Mouse (Mus musculus): ENCODE measurements at regions not wholly inside any gene's neighbourhood (a gene's known extent, or its start where the extent isn't known, plus 50 kb on each side); places are given as distances from the start of the nearest gene placed in this dataset.

DNA sequence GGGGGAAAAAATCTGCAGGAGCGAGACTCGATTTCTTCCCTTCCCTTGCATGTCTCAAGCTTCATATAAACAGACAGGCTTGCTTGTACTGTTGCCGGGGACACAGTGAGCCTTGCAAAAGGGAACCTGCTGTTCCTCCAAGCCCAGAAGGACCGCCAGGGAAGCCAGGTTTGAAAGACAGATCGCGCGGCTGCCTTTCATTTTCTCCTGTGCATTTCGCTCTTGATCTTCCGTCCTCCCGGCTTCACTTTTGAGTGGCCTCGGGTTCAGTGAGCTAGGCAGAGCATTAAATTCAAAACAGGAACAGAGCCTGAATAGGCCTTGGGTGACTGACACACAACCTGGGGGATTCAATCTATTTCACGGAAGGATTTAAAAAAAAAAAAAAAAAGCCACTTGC lies 105.3 kb upstream of the B3gat2 start:
- TF ChIP-seq POLR2A (IDR thresholded peaks at IDR 0.05; ENCODE audit: low read depth, low read length) (no peak), CTCF (IDR thresholded peaks at IDR 0.05; ENCODE audit: extremely low read depth, insufficient read length, insufficient replicate concordance, low read depth, low read length) (no peak)

Measured in small intestine, adult 2 months (tissue).